Mouse (Mus musculus) erythroblast, adult 5-6 weeks (primary cell): ENCODE results near the gene Gm12184. TPM values are rescaled to one million over a fixed set of nuclear protein-coding genes. Genes with fewer than 3 reads are reported as not detected.
A peak's percentile ranks its signal among the peaks of the same experiment; 100 is the strongest.

Experiments used
- ATAC-seq: replicated peaks from 2 replicates; pipeline ENCODE4 v1.8.0; 2016; ENCODE audit warnings: moderate number of reproducible peaks, mild to moderate bottlenecking, moderate TSS enrichment, inconsistent platforms; ENCODE audit not compliant: poor library complexity, low FRiP score, severe bottlenecking
- total RNA-seq, 2 experiments: library from RNA; stranded (forward) in 1 of 2; stranded (reverse) in 1 of 2; fragments of 150-400 nt in 1 of 2; fragments of 200-764, 138-1000 nt in 1 of 2; gene quantifications; 2 replicates each; pipeline versions ENCODE4 v1.2.3 to v1.2.4; 2015 to 2017; ENCODE audit warnings: low replicate concordance in 2 of 2

Gene Gm12184
- total RNA-seq, 2 experiments from 2014 or later: 0.68 to 3.1 TPM

DNA sequence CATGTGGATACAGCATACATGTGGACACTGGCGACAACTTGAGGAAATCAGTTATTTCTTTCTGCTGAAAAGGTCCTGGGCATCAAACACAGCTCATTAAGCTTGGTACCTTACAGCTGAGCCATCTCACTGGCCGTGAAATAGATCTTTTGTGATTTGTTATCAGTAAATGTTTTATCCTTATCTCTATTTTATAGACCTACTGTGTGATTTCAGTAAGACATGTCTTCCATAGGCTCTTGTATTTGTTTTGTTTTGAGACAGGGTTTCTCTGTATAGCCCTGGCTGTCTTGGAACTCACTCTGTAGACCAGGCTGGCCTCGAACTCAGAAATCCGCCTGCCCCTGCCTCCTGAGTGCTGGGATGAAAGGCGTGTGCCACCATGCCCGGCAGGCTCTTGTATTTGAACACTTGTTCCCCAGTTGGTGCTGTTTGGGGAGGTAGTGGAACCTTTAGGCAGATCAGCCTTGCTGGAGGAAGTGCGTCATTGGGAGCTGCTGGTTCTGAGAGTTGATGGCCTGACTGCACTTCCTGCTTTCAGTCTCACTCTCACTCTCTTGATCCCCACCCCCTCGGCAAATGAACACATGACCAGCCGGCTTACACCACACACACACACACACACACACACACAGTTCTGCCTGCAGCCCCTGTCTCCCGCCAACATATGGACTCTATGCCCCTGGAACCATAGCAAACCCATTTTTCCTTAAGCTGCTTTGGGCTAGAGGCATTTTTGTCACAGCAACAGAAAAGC, 38.8 kb downstream of the Gm12184 start:
- no peak for ATAC-seq

DNA sequence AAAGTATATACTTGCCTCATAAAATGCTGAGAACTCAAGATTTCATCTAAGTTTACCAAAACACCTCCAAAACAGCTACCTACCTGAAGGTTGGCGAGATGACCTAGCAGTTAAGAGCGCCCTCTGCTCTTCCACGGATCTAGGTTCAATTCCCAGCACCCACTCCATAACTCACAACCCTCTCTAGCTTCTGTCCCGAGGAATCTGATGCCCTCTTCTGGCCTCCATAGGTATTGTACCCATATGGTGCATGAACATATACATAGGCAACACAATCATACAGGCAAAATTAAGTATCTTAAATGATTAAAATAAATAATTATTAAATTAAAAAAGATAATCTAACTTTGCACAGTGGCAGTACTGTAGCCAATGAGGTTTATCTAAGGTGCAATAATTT, 44.2 kb downstream of the Gm12184 start:
- ATAC-seq: no peak

DNA sequence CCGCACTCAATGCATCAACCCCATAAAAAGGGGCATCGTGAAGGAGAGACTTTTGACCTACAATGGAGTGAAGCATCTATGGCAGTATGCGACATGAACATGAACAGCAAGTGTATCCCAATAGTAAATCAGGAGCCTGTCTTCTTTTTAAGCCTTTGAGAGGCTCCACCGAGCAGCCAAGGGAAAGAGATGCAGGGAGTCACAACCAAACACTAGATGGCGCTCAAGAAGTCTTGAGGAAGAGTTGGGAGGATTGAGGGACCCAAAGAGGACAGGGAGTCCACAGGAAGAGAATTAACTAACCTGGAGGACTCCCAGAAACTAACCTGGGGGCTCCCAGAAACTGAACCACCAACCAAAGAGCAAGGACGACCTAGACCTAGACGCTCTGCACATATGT, 47.0 kb downstream of the Gm12184 start:
- ATAC-seq: 0 out of 2 replicates have a peak, but pooled peaks have one; percentile 61

DNA sequence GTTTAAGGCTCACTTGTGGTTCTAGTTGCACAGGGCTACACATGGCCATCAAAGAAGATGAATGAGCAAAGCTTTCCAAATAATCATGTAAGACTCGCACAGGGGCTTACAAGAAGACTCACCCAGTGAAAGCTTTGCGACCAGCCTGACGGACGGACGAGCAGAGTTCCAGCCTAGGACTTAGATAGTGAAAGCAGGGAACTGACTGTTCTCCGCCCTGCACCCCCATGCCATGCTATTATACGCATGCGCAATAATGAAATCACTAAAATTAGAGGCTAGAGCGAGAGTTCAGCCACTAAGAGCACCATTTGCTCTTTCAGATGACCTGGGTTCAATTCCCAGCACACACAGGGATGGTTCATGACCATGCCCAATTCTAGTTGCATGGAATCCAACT, 49.2 kb downstream of the Gm12184 start:
- no peak for ATAC-seq

DNA sequence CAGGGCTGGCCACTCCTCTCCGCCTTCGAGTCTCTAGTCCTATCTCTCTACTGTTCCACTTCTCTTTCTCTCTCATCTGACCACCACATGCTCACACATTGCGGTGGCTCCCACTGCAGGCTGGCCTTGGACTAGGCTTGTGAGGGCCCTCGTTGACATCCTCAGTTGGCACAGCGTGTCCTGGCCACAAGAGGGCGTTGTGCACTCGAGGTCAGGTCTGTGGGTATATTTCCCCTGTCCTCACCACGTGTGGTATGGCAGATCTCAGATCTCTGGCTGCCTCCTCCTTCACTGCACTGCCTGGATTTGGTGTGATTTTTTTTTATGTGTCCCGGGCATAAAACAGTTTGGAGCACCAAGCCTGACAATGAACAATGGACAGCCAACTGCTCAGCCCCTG, 49.8 kb downstream of the Gm12184 start:
- ATAC-seq: no peak

DNA sequence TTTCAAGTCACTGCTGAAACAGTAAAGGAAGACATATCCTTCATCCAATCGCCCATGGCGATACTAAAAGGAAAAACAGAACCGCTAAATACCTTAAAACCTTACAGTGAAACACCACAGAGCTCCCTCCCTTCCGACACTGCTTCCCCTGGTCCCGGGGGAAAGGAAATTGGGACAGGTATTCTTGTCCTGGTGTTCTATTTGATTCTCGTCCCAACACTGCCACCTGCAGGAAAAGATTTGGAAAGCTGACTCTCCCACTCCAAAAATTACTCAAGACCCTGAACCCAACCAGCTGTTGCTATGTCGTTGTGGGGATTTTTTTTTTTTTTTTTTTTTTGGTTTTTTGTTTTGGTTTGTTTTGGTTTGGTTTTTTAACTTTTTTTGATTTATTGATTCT, 51.0 kb downstream of the Gm12184 start:
- no peak for ATAC-seq

Other genes starting within 250 kb of the Gm12184 start
- 613 and 630 TPM in 2 replicates for gene Rack1, start 26.3 kb downstream of the Gm12184 start, total RNA-seq (2015; ENCODE audit: low replicate concordance)
- 242 and 301 TPM in 2 replicates for gene Rack1, start 26.3 kb downstream of the Gm12184 start, total RNA-seq (2017; ENCODE audit: low replicate concordance)
- 3.3 and 12.7 TPM in 2 replicates for gene Trim41, start 9.3 kb downstream of the Gm12184 start, total RNA-seq (2015; ENCODE audit: low replicate concordance)
- 17.6 and 19.5 TPM in 2 replicates for gene Trim41, start 9.3 kb downstream of the Gm12184 start, total RNA-seq (2017; ENCODE audit: low replicate concordance)
- gene Trim7, start 515 bp downstream of the Gm12184 start, total RNA-seq (2015; ENCODE audit: low replicate concordance): not detected in 2 replicates
- gene Trim7, start 515 bp downstream of the Gm12184 start, total RNA-seq (2017; ENCODE audit: low replicate concordance): 0.42 TPM in 1 of 2 replicates, not detected in the other
- 54.8 and 67.1 TPM in 2 replicates for gene Irgm1, start 45.0 kb upstream of the Gm12184 start, total RNA-seq (2015; ENCODE audit: low replicate concordance)
- gene Irgm1, start 45.0 kb upstream of the Gm12184 start, total RNA-seq (2017; ENCODE audit: low replicate concordance): 58.3 and 69.6 TPM in 2 replicates
- 0.42 and 3.5 TPM in 2 replicates for gene Gm5431, start 75.6 kb upstream of the Gm12184 start, total RNA-seq (2015; ENCODE audit: low replicate concordance)
- 0.84 TPM in 1 of 2 replicates, not detected in the other for gene Gm5431, start 75.6 kb upstream of the Gm12184 start, total RNA-seq (2017; ENCODE audit: low replicate concordance)
- gene Psme2b, start 119.5 kb upstream of the Gm12184 start, total RNA-seq (2015; ENCODE audit: low replicate concordance): 12.1 and 20.2 TPM in 2 replicates
- 1.4 and 2.1 TPM in 2 replicates for gene Psme2b, start 119.5 kb upstream of the Gm12184 start, total RNA-seq (2017; ENCODE audit: low replicate concordance)
- gene Olfr56, start 152.2 kb upstream of the Gm12184 start, total RNA-seq (2015; ENCODE audit: low replicate concordance): not detected in 2 replicates
- 1.0 and 2.0 TPM in 2 replicates for gene Olfr56, start 152.2 kb upstream of the Gm12184 start, total RNA-seq (2017; ENCODE audit: low replicate concordance)
- 4.6 and 18.6 TPM in 2 replicates for gene 9930111J21Rik1, start 152.7 kb upstream of the Gm12184 start, total RNA-seq (2015; ENCODE audit: low replicate concordance)
- gene 9930111J21Rik1, start 152.7 kb upstream of the Gm12184 start, total RNA-seq (2017; ENCODE audit: low replicate concordance): 1.7 and 3.7 TPM in 2 replicates
- gene Gm12185, start 165.6 kb upstream of the Gm12184 start, total RNA-seq (2015; ENCODE audit: low replicate concordance): 0.19 and 0.84 TPM in 2 replicates
- 0.09 and 0.70 TPM in 2 replicates for gene Gm12185, start 165.6 kb upstream of the Gm12184 start, total RNA-seq (2017; ENCODE audit: low replicate concordance)
- gene Tgtp1, start 167.5 kb upstream of the Gm12184 start, total RNA-seq (2015; ENCODE audit: low replicate concordance): 0.42 TPM in 1 of 2 replicates, not detected in the other
- gene Tgtp1, start 167.5 kb upstream of the Gm12184 start, total RNA-seq (2017; ENCODE audit: low replicate concordance): 0.85 TPM in 1 of 2 replicates, not detected in the other
- gene 9930111J21Rik2, start 224.6 kb upstream of the Gm12184 start, total RNA-seq (2015; ENCODE audit: low replicate concordance): 21.1 and 35.5 TPM in 2 replicates
- 12.4 and 17.8 TPM in 2 replicates for gene 9930111J21Rik2, start 224.6 kb upstream of the Gm12184 start, total RNA-seq (2017; ENCODE audit: low replicate concordance)
- 18.2 and 28.2 TPM in 2 replicates for gene Tgtp2, start 237.6 kb upstream of the Gm12184 start, total RNA-seq (2015; ENCODE audit: low replicate concordance)
- gene Tgtp2, start 237.6 kb upstream of the Gm12184 start, total RNA-seq (2017; ENCODE audit: low replicate concordance): 28.4 and 51.8 TPM in 2 replicates
- gene Ifi47, start 249.9 kb upstream of the Gm12184 start, total RNA-seq (2015; ENCODE audit: low replicate concordance): 33.2 and 37.5 TPM in 2 replicates
- gene Ifi47, start 249.9 kb upstream of the Gm12184 start, total RNA-seq (2017; ENCODE audit: low replicate concordance): 15.9 and 29.4 TPM in 2 replicates